Mouse (Mus musculus) ovary, postnatal 36 days (tissue): Measurements from ENCODE around the gene Elovl1.

ENCODE experiments used
- DNase-seq: peaks from one replicate; pipeline ENCODE4 v3.0.0; 2022; ENCODE audit warnings: low spot score, mixed read lengths

Gene Elovl1

GRCm38 (mm10) chr4:118429215-118429895 lies 1.5 kb downstream of the Elovl1 start:
- DNase-seq = peak; percentile 28

GRCm38 (mm10) chr4:118432332-118432731 lies 4.4 kb downstream of the Elovl1 start:
- no peak for DNase-seq

GRCm38 (mm10) chr4:118436820-118437603 lies 9.1 kb downstream of the Elovl1 start, which contains the start of gene Cdc20:
Gene Cdc20, minus strand, starts transcription at chr4:118437352.
- peak; percentile 87 for DNase-seq

- peak; percentile 16 for DNase-seq
These were observed 9.9 kb downstream of the Elovl1 start for GRCm38 (mm10) chr4:118437829-118438253.

GRCm38 (mm10) chr4:118445088-118445487 lies 17.2 kb downstream of the Elovl1 start:
- no peak for DNase-seq

- DNase-seq = peak; percentile 55
These were observed 18.0 kb downstream of the Elovl1 start for GRCm38 (mm10) chr4:118445781-118446414.

GRCm38 (mm10) chr4:118446415-118447153 lies 18.7 kb downstream of the Elovl1 start:
- DNase-seq = no peak

GRCm38 (mm10) chr4:118457345-118457975 lies 29.6 kb downstream of the Elovl1 start, which contains the start of gene Mpl:
Gene Mpl, minus strand, starts transcription at chr4:118457513.
- DNase-seq = no peak

GRCm38 (mm10) chr4:118464956-118465355 lies 37.1 kb downstream of the Elovl1 start:
- DNase-seq = no peak

GRCm38 (mm10) chr4:118465697-118466163 lies 37.8 kb downstream of the Elovl1 start:
- DNase-seq = no peak

- DNase-seq = no peak
These were observed 43.4 kb downstream of the Elovl1 start for GRCm38 (mm10) chr4:118471281-118471680.

GRCm38 (mm10) chr4:118472687-118473086 lies 44.8 kb downstream of the Elovl1 start:
- no peak for DNase-seq

GRCm38 (mm10) chr4:118476773-118477530 lies 49.1 kb downstream of the Elovl1 start:
- no peak for DNase-seq
